Mouse (Mus musculus) CH12F3 (cell line): Measurements from ENCODE around the gene Gpr87.

Source experiments
- in situ Hi-C: fragments of 300-500 bp; cut with MboI; formaldehyde crosslinking; loops from 2 replicates; pipeline ENCODE4 v1.14.3; 2020; ENCODE audit warnings: low sequenced_read_pairs

Gene Gpr87

DNA sequence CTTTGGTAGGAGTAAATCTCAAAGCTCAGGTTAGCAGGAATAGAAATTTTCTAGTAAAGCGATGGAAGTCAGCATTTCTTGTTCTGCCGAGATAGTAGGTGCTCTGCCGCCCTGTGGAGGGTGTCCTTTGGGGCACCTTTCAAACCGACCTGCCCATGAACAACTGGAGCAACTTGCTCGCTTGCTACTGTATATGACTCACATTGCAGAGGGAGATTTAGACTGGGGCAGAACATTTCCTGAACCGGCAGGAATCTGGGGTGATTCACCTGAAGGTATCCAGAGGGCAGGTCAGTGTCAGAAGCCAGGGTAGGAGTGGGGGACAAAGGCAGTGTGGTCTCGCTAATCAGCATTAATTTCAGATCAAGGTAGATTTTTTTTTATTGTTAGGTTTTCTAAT, at the start of gene Gpr87:
Gene Gpr87 (minus strand): TSS at position 167 of the 400 bp plus-strand sequence.
- in situ Hi-C loops: no loop called here

DNA sequence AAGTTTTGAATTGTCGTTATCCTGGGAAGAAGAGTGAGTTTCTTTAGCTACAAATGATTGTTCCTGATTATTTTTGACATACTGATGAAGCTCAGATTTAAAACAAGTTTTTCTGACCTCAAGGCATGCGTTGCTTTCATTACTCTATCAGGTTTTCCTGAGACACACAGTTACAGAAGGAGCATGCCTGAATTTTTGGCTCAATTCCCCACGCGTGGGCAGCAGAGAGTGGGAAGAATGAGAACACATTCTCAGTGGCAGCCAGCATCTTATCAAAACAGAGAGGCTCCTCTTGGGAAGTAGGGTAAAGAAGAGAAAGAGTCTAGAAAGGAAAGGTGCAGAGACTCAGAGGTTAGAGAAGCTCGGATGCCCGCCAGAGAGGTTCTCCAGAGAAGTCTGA, 48.5 kb upstream of the Gpr87 start:
- in situ Hi-C loops: no loop called here

DNA sequence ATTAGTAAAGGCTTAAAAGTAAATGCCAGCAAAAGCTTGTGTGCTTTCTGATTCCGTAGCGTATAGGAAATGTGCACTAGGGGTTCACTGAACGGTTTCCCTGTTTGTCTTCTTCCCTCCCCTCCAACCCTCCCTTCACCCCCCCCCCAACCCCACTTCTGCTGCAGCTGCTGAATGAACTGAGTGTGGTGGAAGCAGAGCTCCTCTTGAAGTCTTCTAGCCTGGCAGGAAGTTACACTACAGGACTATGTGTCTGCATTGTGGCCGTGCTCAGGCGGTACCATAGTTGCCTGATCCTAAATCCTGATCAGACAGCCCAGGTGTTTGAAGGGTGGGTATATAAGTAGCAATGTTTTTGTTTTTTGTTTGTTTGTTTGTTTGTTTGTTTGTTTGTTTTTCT, 40.0 kb upstream of the Gpr87 start:
- in situ Hi-C loops: no loop called here

DNA sequence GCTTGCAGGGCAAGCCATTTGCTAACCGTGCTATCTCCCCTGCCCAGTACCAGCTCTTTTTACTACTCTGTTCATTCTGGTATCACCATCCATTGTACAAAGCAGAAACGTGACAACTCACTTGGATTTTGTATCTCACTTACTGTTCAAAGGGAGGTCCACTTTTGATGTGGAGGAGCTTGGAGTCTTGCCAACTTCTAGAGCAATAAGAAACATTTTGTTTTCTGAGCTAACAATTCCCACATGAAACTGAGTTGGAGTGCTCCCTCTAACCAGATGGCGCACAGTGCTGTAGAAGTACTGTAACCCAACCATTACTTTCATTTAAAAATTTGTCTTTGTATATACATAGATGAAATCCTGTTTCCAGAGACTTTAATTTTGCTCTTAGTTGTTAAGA, 36.0 kb upstream of the Gpr87 start:
- in situ Hi-C loops: no loop called here

DNA sequence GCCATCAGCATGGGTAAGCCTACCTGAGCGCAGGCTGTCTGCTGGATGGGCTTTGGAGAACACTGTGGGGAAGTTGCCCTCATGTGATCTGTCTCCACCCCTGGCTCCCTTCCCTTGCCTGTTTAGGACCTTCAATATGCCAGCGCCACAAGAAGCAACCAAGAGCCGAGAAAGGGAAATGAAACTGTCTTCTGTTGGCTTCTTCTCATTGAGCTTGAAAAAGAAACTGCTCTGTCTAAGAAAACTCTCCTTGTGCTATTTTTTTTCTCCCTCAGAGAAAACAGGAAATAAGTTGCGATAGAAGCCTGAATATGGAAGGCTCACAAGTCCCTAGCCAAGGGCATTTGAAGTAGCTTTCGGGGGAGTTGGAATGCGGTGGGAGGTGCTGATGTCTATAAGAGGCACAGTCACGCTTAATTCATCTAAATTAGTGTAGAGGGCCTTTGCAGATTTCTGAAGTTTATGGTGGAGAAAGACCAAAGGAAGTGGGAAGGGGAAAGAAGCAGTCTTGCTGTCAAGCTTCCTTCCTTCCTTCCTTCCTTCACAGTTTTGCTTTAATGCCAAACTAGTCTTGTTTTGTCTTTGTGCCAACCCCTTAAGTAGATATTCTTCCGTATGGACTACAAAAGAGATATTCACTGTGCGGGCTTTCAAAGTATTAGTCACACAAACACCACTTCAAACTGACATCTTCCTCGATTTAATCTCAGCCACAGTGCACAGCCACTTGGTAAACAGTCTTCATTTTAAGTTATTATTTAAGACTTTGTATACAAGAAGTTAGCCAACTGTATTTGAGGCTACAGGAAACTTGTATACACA, 34.0 kb upstream of the Gpr87 start:
- in situ Hi-C loops: no loop called here

DNA sequence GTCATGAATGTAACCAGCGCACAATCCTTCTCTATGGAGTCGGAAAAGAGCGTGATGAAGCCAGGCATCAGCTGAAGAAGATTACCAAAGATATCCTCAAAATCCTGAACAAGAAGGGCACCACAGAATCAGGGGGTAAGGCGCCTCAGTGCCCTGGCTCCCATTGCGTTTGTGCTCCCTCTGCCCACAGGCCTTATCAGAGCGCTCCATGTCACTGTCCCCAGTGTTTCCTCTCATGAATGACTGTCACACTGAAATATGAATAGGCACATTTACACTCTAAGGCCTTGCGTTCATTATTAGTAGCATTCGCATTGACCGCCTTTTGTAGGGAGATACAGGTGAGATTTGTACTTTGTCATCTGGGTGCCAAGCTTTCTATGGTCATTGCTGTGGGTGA, 32.8 kb upstream of the Gpr87 start:
- in situ Hi-C loops: no loop called here

DNA sequence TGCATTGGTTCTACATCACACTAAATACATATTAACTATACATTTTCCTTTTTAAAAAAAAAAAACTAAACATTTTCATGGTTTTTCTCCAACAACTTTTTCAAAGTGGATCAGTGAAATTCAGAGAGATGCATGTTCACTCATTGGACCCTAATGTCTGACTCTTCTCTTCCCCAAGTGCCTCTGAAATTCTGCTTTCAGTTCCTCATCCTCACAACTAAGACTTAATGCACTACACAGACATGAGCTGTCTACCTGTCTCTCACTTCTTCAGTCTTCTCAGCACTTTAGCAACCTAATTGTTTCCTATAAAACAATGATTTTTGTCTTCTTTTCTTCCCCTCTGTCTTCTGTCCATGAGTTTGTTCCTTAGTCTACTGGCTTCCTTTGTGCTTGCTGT, 30.5 kb upstream of the Gpr87 start:
- in situ Hi-C loops: no loop called here

DNA sequence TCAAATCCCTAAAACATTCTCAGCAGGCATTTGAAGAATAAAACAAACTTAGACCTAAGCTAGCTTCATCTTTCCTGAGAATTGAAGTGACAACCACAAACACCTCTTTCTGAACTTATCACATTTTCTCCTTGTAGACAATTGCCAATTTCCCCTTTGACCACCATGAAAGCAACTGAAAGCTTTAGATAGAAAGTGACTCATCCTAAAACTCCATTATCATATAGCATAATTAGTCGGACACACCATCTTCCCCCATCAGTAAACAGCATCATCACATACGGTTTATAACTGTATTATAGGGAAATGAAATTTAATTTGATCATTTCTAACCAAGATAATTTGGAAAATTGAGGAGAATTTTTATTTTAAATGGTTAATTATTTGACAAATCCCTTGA, 27.4 kb upstream of the Gpr87 start:
- in situ Hi-C loops: no loop called here

DNA sequence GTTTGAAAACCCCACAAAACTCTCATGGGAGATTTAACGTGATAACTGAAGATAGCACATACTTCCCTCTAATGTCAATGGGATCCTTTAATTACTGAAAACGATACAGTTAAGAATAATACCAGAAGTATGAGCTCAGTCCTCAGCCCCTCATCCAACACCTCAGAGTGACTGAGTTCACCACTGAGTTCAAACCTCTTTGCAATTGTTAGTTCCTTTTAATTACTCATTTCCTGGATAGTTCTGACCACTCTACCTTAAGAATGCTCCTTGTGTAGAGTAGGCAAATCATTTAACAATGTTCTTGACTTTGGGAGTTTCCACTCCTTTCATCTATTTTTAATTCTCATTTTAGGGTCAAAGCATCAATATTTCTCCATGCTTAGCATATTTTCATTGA, 24.4 kb upstream of the Gpr87 start:
- in situ Hi-C loops: no loop called here

DNA sequence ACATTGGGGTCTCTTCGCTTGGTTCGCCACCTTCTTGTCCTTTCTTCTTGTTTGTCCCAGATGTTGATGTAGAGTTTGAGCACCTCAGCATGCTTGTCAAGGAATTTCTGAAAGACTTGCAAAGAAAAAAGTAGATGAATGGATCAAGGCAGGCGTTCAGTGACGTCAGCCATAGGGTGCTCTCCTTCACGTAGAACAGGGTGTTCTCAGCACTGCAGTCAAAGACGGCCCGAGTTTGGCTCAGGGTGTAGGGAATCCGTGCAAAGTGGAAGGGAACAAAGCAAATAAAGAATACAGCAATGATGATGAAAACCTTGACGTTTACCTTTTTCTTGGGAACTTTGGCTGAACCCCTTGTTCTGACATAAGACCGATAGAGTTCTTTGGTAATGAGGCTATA, 22.3 kb upstream of the Gpr87 start:
- in situ Hi-C loops: no loop called here

DNA sequence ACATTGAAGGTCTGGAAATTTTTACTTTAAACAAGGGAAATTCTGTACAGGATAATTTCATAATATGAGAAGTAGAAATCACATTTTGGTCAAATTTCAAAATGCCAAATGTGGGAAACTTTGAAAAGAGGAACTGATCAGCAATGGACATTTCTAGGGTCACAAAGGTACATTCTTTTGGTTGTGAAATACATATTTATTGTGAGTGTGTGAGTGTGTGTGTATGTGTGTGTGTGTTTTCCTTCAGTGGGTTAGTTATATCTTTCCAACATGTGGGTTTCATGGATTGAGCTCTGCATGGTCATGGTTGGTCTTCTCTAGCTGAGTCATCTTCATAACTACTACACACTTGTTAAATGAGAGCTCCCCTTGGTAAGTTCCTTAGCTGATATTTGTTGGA, 17.5 kb upstream of the Gpr87 start:
- in situ Hi-C loops: no loop called here

DNA sequence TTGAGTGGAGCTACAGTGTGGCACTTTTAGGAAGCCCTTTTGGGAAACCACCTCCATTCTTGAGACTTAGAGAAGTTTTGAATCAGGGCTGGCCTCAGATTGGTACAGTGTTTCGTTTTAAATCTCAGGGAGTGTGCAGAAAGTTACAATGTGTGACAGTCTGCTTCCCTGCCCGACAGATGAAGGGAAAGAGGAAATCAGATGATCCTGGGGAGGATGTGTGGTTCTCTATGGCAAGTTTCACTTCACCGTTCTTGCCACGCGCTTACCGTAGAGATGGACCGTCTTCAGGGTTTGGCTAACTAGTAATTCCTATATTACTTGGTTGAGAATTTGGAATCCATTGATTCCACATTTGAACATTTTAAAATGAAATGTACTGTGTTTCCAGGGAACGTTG, 16.9 kb upstream of the Gpr87 start:
- in situ Hi-C loops: no loop called here

DNA sequence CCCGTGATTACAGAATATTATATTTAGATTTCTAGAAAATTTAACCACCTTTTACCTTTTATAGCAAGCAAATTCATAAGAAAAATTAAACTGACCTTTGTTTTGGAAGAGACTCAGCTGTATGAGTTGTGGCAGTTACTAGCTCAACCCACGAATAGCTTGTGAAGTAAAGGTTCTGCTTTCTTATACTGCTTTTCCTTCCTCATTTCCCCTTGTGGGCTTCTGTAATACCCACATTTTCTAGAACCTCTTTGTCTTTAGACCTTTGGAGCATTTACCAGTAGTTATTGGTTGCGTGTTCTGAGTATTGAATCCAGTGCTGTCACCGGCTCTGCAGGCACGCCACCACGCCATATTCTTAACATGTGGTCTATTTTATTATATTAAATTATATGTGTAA, 15.8 kb upstream of the Gpr87 start, which contains the start of gene P2ry13:
Gene P2ry13 (minus strand): TSS at position 156 of the 400 bp plus-strand sequence.
- in situ Hi-C loops: no loop called here

DNA sequence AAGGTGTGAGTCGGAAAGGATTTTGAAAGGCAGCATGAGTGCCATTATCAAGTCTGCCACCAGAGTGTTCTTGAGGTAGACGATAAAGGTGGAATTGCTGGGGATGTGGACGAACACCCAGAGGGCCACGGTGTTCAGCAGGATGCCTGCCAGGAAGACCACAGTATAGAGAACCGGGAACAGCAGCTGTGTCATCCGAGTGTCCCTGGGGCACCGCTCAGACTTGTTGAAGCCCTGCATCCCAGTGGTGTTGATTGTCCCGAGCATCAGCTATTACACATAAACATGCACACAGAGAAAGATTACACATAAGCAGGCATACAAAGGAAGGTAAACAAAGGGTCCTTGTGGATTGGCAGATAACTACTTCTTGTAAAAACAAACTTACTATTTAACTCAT, 15.2 kb upstream of the Gpr87 start:
- in situ Hi-C loops: no loop called here

DNA sequence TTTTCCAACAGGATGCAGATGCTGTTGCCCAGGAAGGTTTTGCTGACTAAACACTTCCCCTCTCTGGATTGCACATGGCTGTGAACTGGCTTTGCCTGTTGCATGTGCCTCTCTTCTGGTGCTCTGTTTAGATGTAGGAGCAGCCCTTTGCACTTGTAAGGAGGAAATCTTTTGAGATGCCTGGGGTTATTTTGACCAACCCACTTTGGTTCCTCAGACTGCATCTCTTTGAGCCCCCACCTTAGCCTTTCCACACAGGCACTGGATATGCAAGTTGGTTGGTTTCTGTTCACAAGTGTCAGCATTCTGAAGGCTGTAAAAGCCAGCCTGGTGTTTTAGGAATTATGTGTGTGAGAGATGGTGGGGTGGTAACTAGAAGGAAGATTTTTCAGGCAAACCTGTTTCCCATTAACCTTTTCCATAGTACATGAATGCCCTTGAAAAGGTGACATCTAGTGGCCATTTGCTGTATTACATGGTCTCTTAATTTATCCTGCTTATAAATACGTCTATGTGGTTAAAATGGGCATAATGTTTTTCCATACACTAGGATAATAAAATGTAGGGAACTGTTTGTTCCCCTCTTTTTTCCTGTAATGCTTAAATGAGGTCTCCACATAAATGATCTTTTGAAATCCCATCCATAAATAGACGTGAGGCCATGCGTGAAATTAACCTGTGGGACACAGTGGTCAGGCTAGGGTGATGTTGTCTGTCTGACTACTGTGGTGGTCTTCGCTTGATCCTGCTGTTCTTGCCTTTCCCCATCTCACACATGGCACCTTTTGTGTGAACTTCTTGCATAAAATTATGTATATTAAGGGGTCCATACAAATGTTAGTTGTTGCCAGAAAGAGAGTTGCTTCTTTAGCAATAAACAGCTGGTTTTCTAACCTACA, 14.0 kb upstream of the Gpr87 start:
- in situ Hi-C loops: no loop called here

DNA sequence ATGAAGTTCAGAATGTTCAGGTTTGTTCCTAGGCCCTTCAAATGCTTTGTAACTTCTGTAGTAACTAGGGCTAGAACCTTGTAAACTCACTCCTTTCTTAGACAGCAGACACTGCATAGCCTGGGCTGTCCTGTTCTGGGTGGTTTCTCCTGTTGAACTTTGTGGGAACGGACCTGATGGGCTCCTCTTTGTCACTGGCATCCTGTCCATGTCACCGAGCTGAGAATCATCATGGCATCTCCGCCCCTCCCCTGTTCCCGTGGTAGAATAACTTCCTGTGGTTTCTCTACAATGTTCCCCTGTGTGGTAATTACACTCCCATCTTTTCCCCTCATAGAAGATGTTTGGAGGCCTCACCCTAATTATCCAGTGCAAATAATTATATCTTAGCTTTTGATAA, 11.0 kb upstream of the Gpr87 start:
- in situ Hi-C loops: no loop called here

DNA sequence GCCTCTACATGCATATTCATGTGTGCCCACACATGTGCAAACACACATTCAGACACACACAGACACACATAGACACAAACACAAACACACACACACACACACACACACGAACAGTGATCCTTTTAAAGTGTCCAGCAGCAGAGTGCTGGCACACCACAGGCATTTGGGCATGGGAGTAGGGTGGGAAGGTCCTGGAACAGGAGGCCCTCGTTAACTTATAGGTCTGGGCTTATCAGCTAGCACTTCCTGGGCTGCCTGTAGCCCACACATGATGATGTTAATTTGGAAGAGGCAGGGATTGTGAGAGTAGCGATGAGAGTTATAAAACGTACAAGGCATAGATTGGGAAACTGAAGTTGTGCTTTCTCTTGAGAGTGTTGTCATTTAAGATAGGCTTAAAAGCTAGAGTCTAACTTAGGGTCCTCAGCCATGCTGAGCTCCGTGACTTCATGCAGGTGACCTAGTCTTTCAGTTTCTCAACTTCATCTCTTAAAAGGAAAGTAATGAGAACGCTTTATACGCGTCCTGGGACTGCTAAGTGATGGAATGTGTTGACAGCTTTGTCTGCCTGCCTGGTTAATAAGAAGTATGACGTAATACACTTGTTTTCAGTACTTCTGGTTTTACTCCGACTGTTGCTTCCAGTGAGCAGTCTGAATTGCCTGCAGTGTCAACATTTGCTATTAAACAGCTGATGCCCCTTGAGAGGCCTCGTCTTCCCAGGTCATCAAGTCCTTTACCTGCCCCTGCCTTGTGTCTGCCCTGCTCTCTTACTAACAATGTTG, 10.0 kb upstream of the Gpr87 start:
- in situ Hi-C loops: no loop called here

DNA sequence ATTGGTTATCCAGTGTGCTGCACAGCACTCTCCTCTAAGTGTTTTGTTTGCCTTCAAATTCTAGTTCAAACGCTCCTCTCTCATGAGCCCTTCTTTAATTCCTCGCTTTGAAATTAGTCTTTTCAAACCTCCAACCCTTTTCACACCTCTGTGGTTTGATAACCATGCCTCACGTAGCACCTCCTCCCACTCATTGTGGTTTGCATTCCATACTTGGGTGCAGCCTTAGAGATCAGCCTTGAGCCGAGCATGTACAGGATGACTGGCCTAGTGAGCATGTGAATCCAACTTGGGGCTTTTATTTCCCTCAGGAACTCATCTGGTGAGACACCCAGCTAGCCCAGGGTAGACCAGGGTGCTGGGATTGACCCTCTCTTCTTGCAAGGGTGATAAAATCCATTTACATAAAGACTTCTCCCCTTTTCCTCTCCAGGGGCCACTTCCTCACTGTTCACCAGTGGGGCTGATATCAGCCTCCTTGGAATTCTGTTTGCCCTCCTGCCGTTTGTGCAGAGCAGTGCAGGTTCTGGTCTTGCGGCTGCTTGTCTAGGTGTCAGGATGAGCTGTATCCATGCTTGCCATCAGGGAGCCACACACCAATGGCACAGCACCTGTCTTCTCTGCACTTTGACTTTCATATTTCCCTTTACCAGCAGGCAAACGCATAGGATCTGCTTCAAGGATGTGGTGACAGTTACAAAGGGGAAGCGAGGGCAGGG, 9.1 kb upstream of the Gpr87 start:
- in situ Hi-C loops: no loop called here

DNA sequence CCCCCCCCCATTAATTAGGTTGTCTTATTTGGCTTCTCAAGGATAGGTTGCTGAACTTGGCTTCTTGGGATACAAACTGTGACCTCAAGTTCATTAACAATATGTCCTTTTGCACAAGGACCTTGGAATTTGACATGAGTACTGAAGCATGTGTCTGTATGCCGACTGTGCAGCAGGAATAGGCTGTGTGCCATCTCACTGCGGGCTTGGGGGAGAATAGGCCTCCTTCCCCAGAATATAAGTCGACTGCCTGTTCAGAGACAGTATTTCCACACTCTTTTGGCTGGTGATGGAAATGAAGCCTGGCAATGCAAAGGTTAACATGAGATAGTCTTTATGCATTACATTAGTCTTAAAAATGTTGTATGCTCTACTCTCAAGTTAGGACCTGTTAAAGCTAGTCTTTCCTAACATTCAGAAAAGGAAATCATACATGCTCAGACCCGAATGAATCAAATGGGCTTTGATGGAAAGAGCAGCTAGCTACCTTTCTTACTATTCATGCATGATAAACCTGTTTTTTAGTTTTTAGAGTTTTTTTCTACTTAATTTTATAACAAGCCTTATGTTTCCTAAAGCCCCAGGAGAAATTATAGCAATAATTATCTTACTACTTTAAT, 2.5 kb upstream of the Gpr87 start:
- in situ Hi-C loops: no loop called here

DNA sequence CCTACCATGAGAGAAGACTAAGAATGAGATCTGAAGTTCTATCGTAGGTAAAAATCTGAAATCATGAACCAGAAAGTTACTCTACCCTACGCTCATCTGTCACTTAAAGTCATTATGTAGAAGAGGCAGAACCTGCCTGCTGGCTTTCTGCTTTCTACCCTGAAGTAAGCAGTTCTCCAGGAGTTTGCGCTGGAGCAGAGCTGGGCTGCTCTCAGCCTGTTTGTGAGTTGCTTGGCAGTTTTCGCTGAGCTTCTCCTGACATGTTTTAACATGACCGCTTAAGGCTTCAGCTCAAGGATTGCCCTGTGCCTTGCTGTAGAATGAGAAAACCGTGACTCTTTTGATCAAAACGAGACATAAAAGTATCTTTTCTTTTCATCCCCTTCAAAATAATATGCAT, 805 bp downstream of the Gpr87 start:
- in situ Hi-C loops: no loop called here
